Mouse (Mus musculus) testis, adult 2 months (tissue): ENCODE data around the gene Ube2cbp.

Experiments
- CTCF ChIP-seq: fragments of 200-500 bp; IDR thresholded peaks from 2 replicates; pipeline ENCODE4 v1.5.1; 2012; ENCODE audit warnings: low read depth, mild to moderate bottlenecking, inconsistent platforms, low read length, moderate library complexity; ENCODE audit not compliant: control insufficient read depth, insufficient read depth, insufficient replicate concordance
- POLR2A ChIP-seq: fragments of 200-500 bp; IDR thresholded peaks from 2 replicates; pipeline ENCODE4 v1.6.1; 2012; ENCODE audit warnings: low read depth, mild to moderate bottlenecking, inconsistent platforms, low read length, moderate library complexity; ENCODE audit not compliant: control insufficient read depth

GRCm38 (mm10) chr9:86330591-86330990 is 134.2 kb downstream of the Ube2cbp start:
- TF ChIP-seq POLR2A (no peak), CTCF (no peak)
